Mouse (Mus musculus): ENCODE data around the gene Slc15a3.

- TF ChIP-seq CTCF (IDR thresholded peaks at IDR 0.05; ENCODE audit: low read depth) (no peak), EP300 (IDR thresholded peaks at IDR 0.05; ENCODE audit: low read depth) (no peak)
These were observed 41.5 kb downstream of the Slc15a3 start for GRCm38 (mm10) chr19:10880975-10881425.
